Mouse (Mus musculus) ovary, adult 2 months (tissue): Measurements from ENCODE around the gene Cdc42ep2. TPM values are rescaled to one million over a fixed set of nuclear protein-coding genes. Genes with fewer than 3 reads are reported as not detected.

Source experiments
- polyA plus RNA-seq: library from polyadenylated mRNA; depleted of rRNA; stranded (reverse); fragments of >200 nt; gene quantifications from 2 replicates; pipeline ENCODE4 v1.2.3, GENCODE M21; 2012; rRNA removed

Gene Cdc42ep2
- 8.6 and 9.2 TPM in 2 replicates for polyA plus RNA-seq

GRCm38 (mm10) chr19:5924713-5925093 is at the start of gene Cdc42ep2:
Cdc42ep2 (minus strand) TSS chr19:5924816.

GRCm38 (mm10) chr19:5963883-5964562 is 39.4 kb upstream of the Cdc42ep2 start, which contains the start of gene Pola2:
Pola2 (minus strand) TSS chr19:5964202.

GRCm38 (mm10) chr19:5913007-5913719 is 11.5 kb downstream of the Cdc42ep2 start, which contains the start of gene Dpf2:
Dpf2 (minus strand) TSS chr19:5913010.

GRCm38 (mm10) chr19:5894002-5894678 is 30.5 kb downstream of the Cdc42ep2 start, which contains the start of gene Tigd3:
Tigd3 (minus strand) TSS chr19:5894149.

GRCm38 (mm10) chr19:5877618-5878361 is 46.8 kb downstream of the Cdc42ep2 start, which contains the start of gene Slc25a45:
Slc25a45 (plus strand) TSS chr19:5877808.

GRCm38 (mm10) chr19:5874969-5875480 is 49.6 kb downstream of the Cdc42ep2 start, which contains the start of gene Frmd8:
Frmd8 (minus strand) TSS chr19:5875274.

Other genes with a start within 250 kb of the Cdc42ep2 start
- gene Map3k11, start 236.1 kb downstream of the Cdc42ep2 start, polyA plus RNA-seq, result 89.5 and 98.2 TPM in 2 replicates
- 260 and 276 TPM in 2 replicates for gene Pcnx3, start 235.9 kb downstream of the Cdc42ep2 start, polyA plus RNA-seq
- gene Kcnk7, start 220.4 kb downstream of the Cdc42ep2 start, polyA plus RNA-seq, result 1.7 and 2.6 TPM in 2 replicates
- 69.0 and 78.6 TPM in 2 replicates for gene Ehbp1l1, start 198.5 kb downstream of the Cdc42ep2 start, polyA plus RNA-seq
- 391 and 451 TPM in 2 replicates for gene Fam89b, start 195.2 kb downstream of the Cdc42ep2 start, polyA plus RNA-seq
- 509 and 535 TPM in 2 replicates for gene Ltbp3, start 183.9 kb downstream of the Cdc42ep2 start, polyA plus RNA-seq
- 143 and 154 TPM in 2 replicates for gene Scyl1, start 153.4 kb downstream of the Cdc42ep2 start, polyA plus RNA-seq
- gene Frmd8, start 49.5 kb downstream of the Cdc42ep2 start, polyA plus RNA-seq, result 28.5 and 32.7 TPM in 2 replicates
- gene Slc25a45, start 47.0 kb downstream of the Cdc42ep2 start, polyA plus RNA-seq, result 16.3 and 25.9 TPM in 2 replicates
- 0.72 and 0.84 TPM in 2 replicates for gene Tigd3, start 30.7 kb downstream of the Cdc42ep2 start, polyA plus RNA-seq
- 104 and 124 TPM in 2 replicates for gene Dpf2, start 11.8 kb downstream of the Cdc42ep2 start, polyA plus RNA-seq
- 29.1 and 51.7 TPM in 2 replicates for gene Pola2, start 39.4 kb upstream of the Cdc42ep2 start, polyA plus RNA-seq
- gene Slc22a20, start 61.3 kb upstream of the Cdc42ep2 start, polyA plus RNA-seq, result not detected in 2 replicates
- gene Capn1, start 91.1 kb upstream of the Cdc42ep2 start, polyA plus RNA-seq, result 43.3 and 43.5 TPM in 2 replicates
- gene Syvn1, start 121.8 kb upstream of the Cdc42ep2 start, polyA plus RNA-seq, result 67.4 and 71.4 TPM in 2 replicates
- gene Mrpl49, start 133.0 kb upstream of the Cdc42ep2 start, polyA plus RNA-seq, result 18.5 and 22.7 TPM in 2 replicates
- 2,067 and 2,719 TPM in 2 replicates for gene Fau, start 133.0 kb upstream of the Cdc42ep2 start, polyA plus RNA-seq
- gene Znhit2, start 136.4 kb upstream of the Cdc42ep2 start, polyA plus RNA-seq, result 98.8 and 129 TPM in 2 replicates
- gene Tm7sf2, start 143.6 kb upstream of the Cdc42ep2 start, polyA plus RNA-seq, result 64.3 and 73.1 TPM in 2 replicates
- 102 and 114 TPM in 2 replicates for gene Vps51, start 152.4 kb upstream of the Cdc42ep2 start, polyA plus RNA-seq
- not detected in 2 replicates for gene Tmem262, start 155.2 kb upstream of the Cdc42ep2 start, polyA plus RNA-seq
- 0.52 and 0.77 TPM in 2 replicates for gene Gm28374, start 157.4 kb upstream of the Cdc42ep2 start, polyA plus RNA-seq
- 107 and 147 TPM in 2 replicates for gene Zfpl1, start 160.1 kb upstream of the Cdc42ep2 start, polyA plus RNA-seq
- 5.0 and 7.6 TPM in 2 replicates for gene Cdca5, start 160.2 kb upstream of the Cdc42ep2 start, polyA plus RNA-seq
- gene AC131692.1, start 169.6 kb upstream of the Cdc42ep2 start, polyA plus RNA-seq, result not detected in 2 replicates
- gene Naaladl1, start 181.0 kb upstream of the Cdc42ep2 start, polyA plus RNA-seq, result 0.57 and 0.89 TPM in 2 replicates
- gene Sac3d1, start 193.8 kb upstream of the Cdc42ep2 start, polyA plus RNA-seq, result 95.3 and 147 TPM in 2 replicates
- gene Snx15, start 203.5 kb upstream of the Cdc42ep2 start, polyA plus RNA-seq, result 30.1 and 33.9 TPM in 2 replicates
- 5.3 and 8.6 TPM in 2 replicates for gene Batf2, start 216.2 kb upstream of the Cdc42ep2 start, polyA plus RNA-seq
- 157 and 174 TPM in 2 replicates for gene Arl2, start 216.7 kb upstream of the Cdc42ep2 start, polyA plus RNA-seq